Mouse (Mus musculus) embryonic stem cell, embryonic (primary cell): ENCODE data around the gene Limk1.

Source experiments
- CTCF ChIA-PET, 4 experiments: fragments of 300-600 bp in 2 of 4; fragments of 350-600 bp in 2 of 4; sonication (Branson Sonifier 250); formaldehyde crosslinking; loops; one replicate each; lab custom pipeline; 2022; ENCODE audit warnings: inconsistent platforms in 2 of 4; lab: Charles Lee
- POLR2A ChIA-PET, 4 experiments: fragments of 300-600 bp in 2 of 4; fragments of 350-600 bp in 2 of 4; sonication (Branson Sonifier 250); formaldehyde crosslinking; loops; one replicate each; lab custom pipeline; 2022; ENCODE audit warnings: antibody characterized with exemption in 4 of 4, inconsistent platforms in 1 of 4; lab: Charles Lee

The Limk1 gene

GRCm38 (mm10) chr5:134686541-134686940 lies 1.9 kb downstream of the Limk1 start:
- POLR2A ChIA-PET: no interaction called here
- CTCF ChIA-PET: interaction anchor here in 1 of 4 experiments (0.5 kb wide), 1 partner anchor 36 kb away, joined by 5 read pairs; no protein-coding TSS in a partner anchor

DNA sequence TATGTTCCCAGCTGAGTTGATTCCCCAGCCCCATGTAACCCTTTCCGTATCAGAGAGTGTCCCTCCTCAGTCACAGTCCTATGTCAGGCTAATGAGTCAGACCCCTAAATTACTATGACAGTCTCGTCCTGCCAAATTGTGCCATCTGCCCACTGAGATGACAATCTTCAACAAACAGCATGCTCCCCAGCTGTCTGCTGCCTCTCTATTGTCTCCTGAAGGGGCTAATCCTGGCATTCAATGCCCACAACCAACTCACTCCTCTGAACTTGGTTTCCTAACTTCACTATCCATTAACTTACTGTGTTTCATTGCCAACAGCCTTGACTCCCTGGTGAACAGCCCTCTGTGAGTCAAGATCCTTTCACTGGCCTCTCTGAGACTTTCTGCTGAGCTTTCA lies 4.0 kb downstream of the Limk1 start:
- ChIA-PET POLR2A (no interaction called here), CTCF (no interaction called here)

DNA sequence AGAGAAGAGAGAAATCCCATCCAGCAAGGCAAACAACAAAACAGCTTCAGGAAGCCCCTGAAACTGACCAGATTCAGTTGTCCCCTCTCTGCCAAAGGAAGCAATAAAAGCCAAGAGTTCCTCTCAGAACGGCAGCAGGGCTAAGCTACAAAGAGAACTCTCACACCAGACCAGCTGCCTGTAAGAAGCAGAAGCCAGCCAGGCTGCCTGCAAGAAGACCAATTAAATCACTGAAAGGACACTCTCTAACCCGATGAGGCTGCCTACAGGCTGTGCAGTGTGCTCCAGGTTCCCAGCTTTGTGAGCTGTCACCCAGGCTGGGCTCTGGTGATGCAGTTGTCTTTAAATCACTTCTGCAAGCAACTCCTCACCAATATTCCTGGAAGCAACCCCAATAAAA lies 4.6 kb downstream of the Limk1 start:
- CTCF ChIA-PET: interaction anchor here in 1 of 4 experiments (0.9 kb wide), 1 partner anchor 192 kb away, joined by 5 read pairs; no protein-coding TSS in a partner anchor
- POLR2A ChIA-PET: interaction anchor here in 3 of 4 experiments (0.5 to 1.6 kb wide), 4 partner anchors 15 to 689 kb away, joined by 3 to 10 read pairs (median 4); no protein-coding TSS in a partner anchor

- POLR2A ChIA-PET: interaction anchor here in 2 of 4 experiments (0.7 to 1.6 kb wide), 3 partner anchors 11 to 41 kb away, joined by 3 to 4 read pairs (median 4); partner anchors contain the start of gene Eif4h (in 1 of the 2)
- CTCF ChIA-PET: no interaction called here
Observed at GRCm38 (mm10) chr5:134680238-134680637, 8.2 kb downstream of the Limk1 start.

GRCm38 (mm10) chr5:134678827-134679546 lies 9.4 kb downstream of the Limk1 start:
- ChIA-PET POLR2A (interaction anchor here in 2 of 4 experiments (1.6 to 2.4 kb wide), 2 partner anchors 10 to 40 kb away, joined by 4 to 7 read pairs; partner anchors contain the start of genes Eif4h (in 1 of the 2) and Limk1 (in 1 of the 2)), CTCF (interaction anchor here in 2 of 4 experiments (0.6 to 1.6 kb wide), 3 partner anchors 10 to 1314 kb away, joined by 3 to 6 read pairs (median 4); partner anchors contain the start of gene Limk1 (in 1 of the 2))

GRCm38 (mm10) chr5:134678031-134678430 lies 10.4 kb downstream of the Limk1 start:
- CTCF ChIA-PET: interaction anchor here in 1 of 4 experiments (0.6 kb wide), 1 partner anchor 1177 kb away, joined by 11 read pairs; no protein-coding TSS in a partner anchor
- POLR2A ChIA-PET: interaction anchor here in 2 of 4 experiments (1.0 to 2.4 kb wide), 3 partner anchors 9 to 11 kb away, joined by 3 to 7 read pairs (median 5); partner anchors contain the start of gene Limk1 (in 1 of the 2)

- ChIA-PET POLR2A (interaction anchor here in 2 of 4 experiments (1.0 to 2.4 kb wide), 3 partner anchors 8 to 12 kb away, joined by 3 to 7 read pairs (median 5); partner anchors contain the start of gene Limk1 (in 1 of the 2)), CTCF (interaction anchor here in 2 of 4 experiments (0.6 to 1.2 kb wide), 2 partner anchors 8 to 1178 kb away, joined by 3 to 11 read pairs; no protein-coding TSS in a partner anchor)
Observed at GRCm38 (mm10) chr5:134677491-134677890, 10.9 kb downstream of the Limk1 start.

DNA sequence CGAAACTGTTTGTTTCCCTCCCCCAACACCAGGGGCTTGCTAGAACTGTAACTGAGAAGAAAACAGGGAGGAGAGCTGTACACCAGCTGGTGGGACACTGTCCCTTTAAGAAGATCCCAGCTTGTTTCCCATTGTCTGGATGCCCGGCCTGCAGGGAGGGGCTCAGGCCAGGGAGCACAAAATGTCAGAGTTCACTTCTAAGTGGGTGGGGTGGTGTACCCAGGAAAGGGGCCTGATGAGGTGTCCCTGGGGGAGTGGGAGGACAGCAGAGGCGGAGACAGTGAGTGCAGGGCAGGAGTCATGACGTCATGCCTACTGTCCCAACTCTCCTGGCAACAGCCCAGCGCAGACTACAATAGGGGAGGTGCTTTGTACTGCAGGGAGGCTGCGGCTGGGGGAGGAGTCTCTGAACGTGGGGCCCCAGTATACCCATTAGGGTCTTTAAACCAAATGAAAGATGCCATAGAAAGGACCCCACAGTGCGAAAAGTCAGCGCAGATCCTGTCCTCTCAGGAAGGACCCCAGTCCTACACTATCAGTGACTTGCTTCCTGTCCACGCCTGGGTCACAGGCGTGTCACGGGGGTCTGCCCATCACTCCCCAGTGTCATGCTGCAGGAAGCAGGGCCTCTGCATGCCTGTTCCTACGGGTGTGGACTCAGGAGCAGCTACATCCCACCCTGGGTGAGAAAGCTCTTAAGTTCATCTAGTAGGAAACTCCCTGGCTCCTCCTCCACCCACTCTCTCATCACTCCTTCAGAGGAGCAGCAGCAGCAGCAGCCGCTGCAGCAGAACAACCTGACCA lies 12.2 kb downstream of the Limk1 start:
- POLR2A ChIA-PET: interaction anchor here in 3 of 4 experiments (0.6 to 1.8 kb wide), 12 partner anchors 12 to 500 kb away, joined by 3 to 16 read pairs (median 3); partner anchors contain the start of genes Limk1 (in 3 of the 3), Eif4h (in 1 of the 3) and Rcc1l (in 1 of the 3)
- CTCF ChIA-PET: interaction anchor here (0.6 to 2.6 kb wide), 12 partner anchors 7 to 287 kb away, joined by 3 to 9 read pairs (median 4); partner anchors contain the start of gene Limk1 (in 2 of the 4)

- POLR2A ChIA-PET: interaction anchor here in 3 of 4 experiments (0.6 to 1.8 kb wide), 5 partner anchors 14 to 1540 kb away, joined by 3 to 16 read pairs (median 4); partner anchors contain the start of genes Eif4h (in 1 of the 3) and Limk1 (in 1 of the 3)
- CTCF ChIA-PET: interaction anchor here (0.6 to 2.6 kb wide), 8 partner anchors 13 to 1310 kb away, joined by 3 to 9 read pairs (median 4); partner anchors contain the start of gene Limk1 (in 2 of the 4)
Observed at GRCm38 (mm10) chr5:134674977-134675376, 13.4 kb downstream of the Limk1 start.

GRCm38 (mm10) chr5:134672611-134673010 lies 15.8 kb downstream of the Limk1 start:
- ChIA-PET POLR2A (interaction anchor here in 1 of 4 experiments (1.3 kb wide), 1 partner anchor 66 kb away, joined by 3 read pairs; no protein-coding TSS in a partner anchor), CTCF (interaction anchor here in 2 of 4 experiments (0.6 to 1.7 kb wide), 3 partner anchors 16 to 1460 kb away, joined by 4 read pairs; no protein-coding TSS in a partner anchor)

- POLR2A ChIA-PET: interaction anchor here in 2 of 4 experiments (0.6 to 1.3 kb wide), 3 partner anchors 65 to 478 kb away, joined by 3 to 4 read pairs (median 4); no protein-coding TSS in a partner anchor
- CTCF ChIA-PET: interaction anchor here in 2 of 4 experiments (0.6 to 1.7 kb wide), 3 partner anchors 17 to 1461 kb away, joined by 4 read pairs; no protein-coding TSS in a partner anchor
Observed at GRCm38 (mm10) chr5:134672198-134672516, 16.2 kb downstream of the Limk1 start.

DNA sequence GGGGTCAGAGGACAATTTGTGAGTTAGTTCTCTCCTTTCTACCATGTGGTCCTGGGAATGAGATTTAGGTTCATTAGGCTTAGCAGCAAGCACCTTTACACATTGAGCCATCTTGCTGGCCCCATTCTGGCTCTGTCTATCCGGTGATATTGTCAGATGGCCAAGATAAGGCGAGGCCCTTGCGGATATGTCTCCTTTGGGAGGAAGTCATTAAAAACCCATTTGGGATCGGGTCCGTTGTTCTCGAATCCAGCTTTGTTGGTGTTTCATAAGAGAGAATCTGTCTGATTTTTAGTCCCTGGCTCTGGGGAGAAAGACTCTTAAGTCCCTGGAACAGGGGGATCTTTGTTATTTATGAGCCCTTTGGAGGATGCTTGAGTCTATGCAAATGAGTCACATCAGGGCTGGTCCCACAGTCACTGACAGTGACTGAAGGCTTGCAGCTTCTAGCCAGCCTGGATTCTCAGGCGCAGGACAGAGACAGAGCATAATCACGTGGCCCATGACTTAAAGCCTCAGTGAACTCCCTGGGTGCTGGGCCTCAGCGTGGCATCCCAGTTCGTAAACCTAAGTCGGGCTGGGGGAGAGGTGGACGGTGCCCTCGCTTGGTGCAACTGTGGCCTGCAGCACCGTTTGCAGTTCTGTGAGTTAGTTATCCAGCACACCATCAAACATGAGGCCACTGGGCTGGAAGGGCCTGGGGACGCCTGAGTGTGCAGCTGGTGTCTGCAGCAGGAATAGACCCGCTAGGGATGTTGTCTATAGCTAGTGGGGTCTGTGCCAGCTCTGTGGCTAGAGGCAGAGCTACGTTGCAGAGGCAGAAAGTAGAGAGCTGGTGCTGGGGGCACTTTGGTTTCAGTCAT lies 16.8 kb downstream of the Limk1 start:
- ChIA-PET CTCF (interaction anchor here in 1 of 4 experiments (1.0 kb wide), 1 partner anchor 236 kb away, joined by 4 read pairs; no protein-coding TSS in a partner anchor), POLR2A (interaction anchor here in 2 of 4 experiments (0.6 to 1.3 kb wide), 3 partner anchors 65 to 477 kb away, joined by 3 to 4 read pairs (median 4); no protein-coding TSS in a partner anchor)

GRCm38 (mm10) chr5:134669001-134669708 lies 19.2 kb downstream of the Limk1 start:
- ChIA-PET CTCF (interaction anchor here (0.5 to 2.7 kb wide), 42 partner anchors 8 to 1563 kb away, joined by 3 to 15 read pairs (median 4); partner anchors contain the start of genes Limk1 (in 3 of the 4) and Eif4h (in 1 of the 4)), POLR2A (interaction anchor here (0.6 to 2.3 kb wide), 17 partner anchors 8 to 341 kb away, joined by 3 to 14 read pairs (median 3); partner anchors contain the start of genes Eif4h (in 2 of the 4) and Limk1 (in 1 of the 4))

DNA sequence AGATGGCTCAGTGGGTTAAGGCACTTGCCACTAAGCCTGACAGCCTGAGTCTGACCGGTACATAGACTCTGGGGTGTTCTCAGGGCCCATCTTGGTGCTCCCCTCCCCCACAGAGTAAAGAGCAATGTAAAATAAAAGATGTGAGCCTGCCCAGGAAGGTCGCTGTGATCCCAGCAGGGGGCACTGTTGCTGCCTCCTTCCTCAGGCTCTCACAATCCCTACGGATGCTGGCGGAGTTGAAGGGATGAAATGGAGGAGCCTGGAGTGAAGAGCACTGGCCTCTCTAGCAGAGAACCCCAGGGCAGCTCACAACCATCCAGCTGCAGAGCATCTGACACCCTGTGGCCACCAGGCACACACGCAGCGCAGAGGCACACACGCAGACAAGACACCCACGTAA lies 19.9 kb downstream of the Limk1 start:
- CTCF ChIA-PET: interaction anchor here (0.6 to 2.7 kb wide), 37 partner anchors 9 to 1563 kb away, joined by 3 to 15 read pairs (median 4); partner anchors contain the start of genes Limk1 (in 3 of the 4) and Eif4h (in 1 of the 4)
- POLR2A ChIA-PET: interaction anchor here in 3 of 4 experiments (0.9 to 2.3 kb wide), 11 partner anchors 9 to 166 kb away, joined by 3 to 14 read pairs (median 4); partner anchors contain the start of genes Eif4h (in 2 of the 3) and Limk1 (in 1 of the 3)

DNA sequence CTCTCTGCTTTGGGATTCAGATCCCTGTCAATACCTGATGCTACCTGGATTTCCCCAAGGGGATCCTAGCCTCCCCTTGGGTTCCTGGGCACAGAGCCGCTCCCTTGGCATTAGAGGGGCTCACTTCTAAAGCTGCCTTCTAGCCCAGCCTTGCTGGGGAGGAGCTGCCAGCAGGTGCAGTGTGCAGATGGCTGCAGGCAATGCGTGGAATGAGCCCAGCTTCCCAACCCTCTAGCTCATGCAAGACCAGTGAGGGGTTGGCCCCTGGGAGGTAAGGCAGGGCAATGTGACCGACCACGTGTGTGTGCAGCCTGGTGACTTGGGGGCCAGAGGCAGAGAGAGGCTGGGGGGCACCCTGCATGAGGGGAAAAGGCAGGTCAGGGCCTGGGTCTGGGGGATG lies 31.7 kb downstream of the Limk1 start:
- CTCF ChIA-PET: interaction anchor here in 3 of 4 experiments (0.6 to 3.0 kb wide), 11 partner anchors 10 to 193 kb away, joined by 3 to 18 read pairs (median 3); no protein-coding TSS in a partner anchor
- POLR2A ChIA-PET: interaction anchor here in 3 of 4 experiments (0.8 to 3.0 kb wide), 7 partner anchors 12 to 352 kb away, joined by 3 to 11 read pairs (median 3); partner anchors contain the start of genes Abhd11 (in 1 of the 3) and Eif4h (in 1 of the 3)
